Mouse (Mus musculus) MEL (cell line): Measurements from ENCODE around the gene Zmat5. TPM values are rescaled to one million over a fixed set of nuclear protein-coding genes. Genes with fewer than 3 reads are reported as not detected.

ENCODE experiments used
- DNase-seq: peaks from one replicate; pipeline ENCODE4 v3.0.0; 2011; ENCODE audit warnings: low read depth, low spot score
- H3K27ac ChIP-seq: 2 replicates; pipeline ENCODE4 v1.5.1; 2012; ENCODE audit warnings: low read depth, mild to moderate bottlenecking, control low read depth, low read length, moderate library complexity; ENCODE audit not compliant: control insufficient read depth
- H3K27me3 ChIP-seq, 2 experiments: fragments of 150-350 bp in 1 of 2; sonication (generic) in 1 of 2; 2 replicates each; pipeline ENCODE4 v1.6.1; 2012; ENCODE audit warnings: low read length in 2 of 2, mild to moderate bottlenecking in 2 of 2, improper control_type of control experiment in 1 of 2, moderate library complexity in 1 of 2; ENCODE audit not compliant: insufficient read depth in 2 of 2, control insufficient read depth in 1 of 2
- H3K36me3 ChIP-seq, 2 experiments: 2 replicates each; pipeline ENCODE4 v1.6.1; 2012 to 2014; ENCODE audit warnings: low read length in 2 of 2, improper control_type of control experiment in 1 of 2, inconsistent platforms in 1 of 2, mild to moderate bottlenecking in 1 of 2; ENCODE audit not compliant: insufficient read depth in 2 of 2, control insufficient read depth in 1 of 2
- H3K4me1 ChIP-seq, 2 experiments: fragments of 150-350 bp in 1 of 2; sonication (generic) in 1 of 2; 2 replicates each; pipeline ENCODE4 v1.6.1; 2012; ENCODE audit warnings: low read length in 2 of 2, improper control_type of control experiment in 1 of 2, mild to moderate bottlenecking in 1 of 2; ENCODE audit not compliant: insufficient read depth in 2 of 2, control insufficient read depth in 1 of 2
- H3K4me3 ChIP-seq, 2 experiments: fragments of 150-350 bp in 1 of 2; sonication (generic) in 1 of 2; 2 replicates each; pipeline ENCODE4 v1.5.1; 2012; ENCODE audit warnings: low read depth in 2 of 2, low read length in 2 of 2, mild to moderate bottlenecking in 2 of 2, moderate library complexity in 2 of 2, control low read depth in 1 of 2, improper control_type of control experiment in 1 of 2; ENCODE audit not compliant: control insufficient read depth in 1 of 2, insufficient read depth in 1 of 2
- H3K79me2 ChIP-seq: 2 replicates; pipeline ENCODE4 v1.6.1; 2012; ENCODE audit warnings: mild to moderate bottlenecking, low read length, moderate library complexity; ENCODE audit not compliant: control insufficient read depth, poor library complexity, insufficient read depth
- H3K9ac ChIP-seq: 2 replicates; pipeline ENCODE4 v1.6.1; 2012; ENCODE audit warnings: low read depth, mild to moderate bottlenecking, control low read depth, low read length, moderate library complexity; ENCODE audit not compliant: control insufficient read depth, poor library complexity, severe bottlenecking
- H3K9me3 ChIP-seq: fragments of 150-350 bp; sonication (generic); replicated peaks from 2 replicates; pipeline ENCODE4 v1.6.1; 2012; ENCODE audit warnings: mild to moderate bottlenecking, low read length, improper control_type of control experiment, moderate library complexity; ENCODE audit not compliant: insufficient read depth
- CTCF ChIP-seq, 3 experiments: IDR thresholded peaks in 2 of 3; conservative IDR thresholded peaks in 1 of 3; 2 replicates each; pipeline ENCODE4 v1.5.1; 2011 to 2012; ENCODE audit warnings: low read length in 3 of 3, low read depth in 2 of 3, mild to moderate bottlenecking in 2 of 3, improper control_type of control experiment in 1 of 3, inconsistent platforms in 1 of 3, mixed read lengths in 1 of 3, moderate library complexity in 1 of 3; ENCODE audit not compliant: control insufficient read depth in 1 of 3, insufficient read depth in 1 of 3, poor library complexity in 1 of 3, severe bottlenecking in 1 of 3
- E2F4 ChIP-seq: IDR thresholded peaks from 2 replicates; pipeline ENCODE4 v1.6.1; 2011; ENCODE audit warnings: low read depth, low read length, improper control_type of control experiment, borderline replicate concordance
- EP300 ChIP-seq, 2 experiments: IDR thresholded peaks; 2 replicates each; pipeline ENCODE4 v1.6.1; 2011; ENCODE audit warnings: improper control_type of control experiment in 2 of 2, low read length in 2 of 2, low read depth in 1 of 2, mild to moderate bottlenecking in 1 of 2
- ETS1 ChIP-seq: IDR thresholded peaks from 2 replicates; pipeline ENCODE4 v1.6.1; 2012; ENCODE audit warnings: low read depth, mild to moderate bottlenecking, inconsistent platforms, low read length, improper control_type of control experiment, moderate library complexity
- GABPA ChIP-seq: IDR thresholded peaks from 2 replicates; pipeline ENCODE4 v1.6.1; 2012; ENCODE audit warnings: low read depth, mild to moderate bottlenecking, inconsistent platforms, low read length, improper control_type of control experiment, moderate library complexity
- HCFC1 ChIP-seq: IDR thresholded peaks from 2 replicates; pipeline ENCODE4 v1.6.1; 2012; ENCODE audit warnings: low read depth, mild to moderate bottlenecking, inconsistent platforms, low read length, improper control_type of control experiment, moderate library complexity
- MAFK ChIP-seq: IDR thresholded peaks from 2 replicates; pipeline ENCODE4 v1.6.1; 2011; ENCODE audit warnings: low read depth, mild to moderate bottlenecking, low read length, improper control_type of control experiment, borderline replicate concordance
- MAZ ChIP-seq: IDR thresholded peaks from 2 replicates; pipeline ENCODE4 v1.6.1; 2012; ENCODE audit warnings: low read depth, mild to moderate bottlenecking, inconsistent platforms, low read length, improper control_type of control experiment
- MXI1 ChIP-seq: IDR thresholded peaks from 2 replicates; pipeline ENCODE4 v1.6.1; 2011; ENCODE audit warnings: mild to moderate bottlenecking, low read depth, low read length, improper control_type of control experiment
- POLR2AphosphoS2 ChIP-seq: IDR thresholded peaks from 2 replicates; pipeline ENCODE4 v1.6.1; 2011; ENCODE audit warnings: low read length, improper control_type of control experiment
- RAD21 ChIP-seq: IDR thresholded peaks from 2 replicates; pipeline ENCODE4 v1.6.1; 2011; ENCODE audit warnings: mild to moderate bottlenecking, low read depth, low read length, improper control_type of control experiment
- RCOR1 ChIP-seq: IDR thresholded peaks from 2 replicates; pipeline ENCODE4 v1.6.1; 2012; ENCODE audit warnings: low read depth, mild to moderate bottlenecking, inconsistent platforms, low read length, improper control_type of control experiment
- TAL1 ChIP-seq: IDR thresholded peaks from 2 replicates; pipeline ENCODE4 v1.6.1; 2012; ENCODE audit warnings: mild to moderate bottlenecking, inconsistent platforms, low read length, moderate library complexity, mixed read lengths
- TBP ChIP-seq: IDR thresholded peaks from 2 replicates; pipeline ENCODE4 v1.8.0; 2011; ENCODE audit warnings: low read depth, low read length, improper control_type of control experiment
- UBTF ChIP-seq: IDR thresholded peaks from 2 replicates; pipeline ENCODE4 v1.6.1; 2012; ENCODE audit warnings: low read depth, mild to moderate bottlenecking, inconsistent platforms, low read length, improper control_type of control experiment, moderate library complexity, borderline replicate concordance; ENCODE audit not compliant: insufficient read depth
- USF1 ChIP-seq: IDR thresholded peaks from 2 replicates; pipeline ENCODE4 v1.6.1; 2014; ENCODE audit warnings: low read depth, mild to moderate bottlenecking, inconsistent platforms, low read length, improper control_type of control experiment, moderate library complexity
- ZC3H11A ChIP-seq: IDR thresholded peaks from 2 replicates; pipeline ENCODE4 v1.6.1; 2012; ENCODE audit warnings: low read depth, mild to moderate bottlenecking, inconsistent platforms, low read length, improper control_type of control experiment
- ZMIZ1 ChIP-seq: IDR thresholded peaks from 2 replicates; pipeline ENCODE4 v1.6.1; 2012; ENCODE audit warnings: low read depth, mild to moderate bottlenecking, inconsistent platforms, low read length, improper control_type of control experiment, moderate library complexity
- ZNF384 ChIP-seq: IDR thresholded peaks from 2 replicates; pipeline ENCODE4 v1.6.1; 2012; ENCODE audit warnings: low read depth, mild to moderate bottlenecking, inconsistent platforms, low read length, improper control_type of control experiment
- polyA plus RNA-seq, 2 experiments: library from polyadenylated mRNA; stranded (reverse) in 1 of 2; unstranded in 1 of 2; fragments of >175 nt in 1 of 2; fragments of >200 nt in 1 of 2; gene quantifications; 2 replicates each; pipeline versions ENCODE4 v1.2.1 to v1.2.4; 2012; ENCODE audit warnings: low replicate concordance in 2 of 2, low read depth in 1 of 2; ENCODE audit not compliant: insufficient read length in 2 of 2, insufficient read depth in 1 of 2, missing spikeins in 1 of 2
- total RNA-seq: library from RNA; depleted of rRNA; stranded (reverse); fragments of 300-350 nt; gene quantifications from 2 replicates; pipeline ENCODE4 v1.2.3, GENCODE M21; 2012

Gene Zmat5
- total and polyA plus RNA-seq, 3 experiments, result 36.9 to 39.3 TPM; not detected in 1

- no peak for DNase-seq
- no peak for TF ChIP-seq UBTF
- TF ChIP-seq, all 39 proteins: peak for 0
- H3K36me3 ChIP-seq, result peaks cover 0 to 4% of the 10 kb centered on the region in 2 experiments; a peak in 1 of 4 replicates
Observed at GRCm38 (mm10) chr11:4683516-4683915, 21.0 kb upstream of the Zmat5 start.

GRCm38 (mm10) chr11:4684186-4684585, 20.3 kb upstream of the Zmat5 start:
- no peaks in the 10 kb centered on the region for H3K27me3 ChIP-seq
- no peak overlapping the region for H3K4me3 ChIP-seq
- peaks cover 0 to 2% of the 10 kb centered on the region in 2 experiments; a peak in 2 of 4 replicates for H3K4me1 ChIP-seq
- H3K36me3 ChIP-seq, result peaks cover 0 to 4% of the 10 kb centered on the region in 2 experiments; a peak in 1 of 4 replicates
- H3K9ac ChIP-seq, result no peak overlapping the region
- no peaks in the 10 kb centered on the region for H3K9me3 ChIP-seq
- DNase-seq, result no peak
- no peak overlapping the region for H3K27ac ChIP-seq
- TF ChIP-seq GABPA (no peak), CTCF (IDR thresholded peaks at IDR 0.05 in 2 of 3, conservative IDR thresholded peaks at IDR 0.05 in 1 of 3; ENCODE audit: control insufficient read depth in 1 of 3, insufficient read depth in 1 of 3, low read depth in 2 of 3, low read length in 3 of 3, poor library complexity in 1 of 3, severe bottlenecking in 1 of 3) (no peak), E2F4 (no peak), ZC3H11A (no peak), ETS1 (no peak), ZMIZ1 (no peak), HCFC1 (no peak), ZNF384 (no peak), RCOR1 (no peak), MAFK (no peak), TAL1 (no peak), POLR2AphosphoS2 (no peak), USF1 (no peak), MXI1 (no peak), TBP (no peak), MAZ (no peak), EP300 (IDR thresholded peaks at IDR 0.05; ENCODE audit: low read depth in 1 of 2, low read length in 2 of 2) (no peak), RAD21 (no peak)
- TF ChIP-seq, all 39 proteins: peak for 0
- no peaks in the 10 kb centered on the region for H3K79me2 ChIP-seq

More at GRCm38 (mm10) chr11:4683516-4683915, 21.0 kb upstream of the Zmat5 start:
- no peaks in the 10 kb centered on the region for H3K27me3 ChIP-seq
- H3K4me3 ChIP-seq, result no peak overlapping the region
- no peaks in the 10 kb centered on the region for H3K4me1 ChIP-seq
- no peak overlapping the region for H3K27ac ChIP-seq
- H3K79me2 ChIP-seq, result no peaks in the 10 kb centered on the region
- H3K9ac ChIP-seq, result no peak overlapping the region
- H3K9me3 ChIP-seq, result no peaks in the 10 kb centered on the region
